Mouse (Mus musculus) cortical plate, adult 2 months (tissue): Measurements from ENCODE around the gene Tspan18.

ENCODE experiments used
- CTCF ChIP-seq: fragments of 200-500 bp; IDR thresholded peaks from 2 replicates; pipeline ENCODE4 v1.5.1; 2011; ENCODE audit warnings: mild to moderate bottlenecking, control low read depth, low read length; ENCODE audit not compliant: insufficient read depth; ENCODE audit errors: extremely low read depth
- POLR2A ChIP-seq: fragments of 200-500 bp; IDR thresholded peaks from 2 replicates; pipeline ENCODE4 v1.6.1; 2011; ENCODE audit warnings: mild to moderate bottlenecking, low read length, control low read depth; ENCODE audit not compliant: insufficient read depth; ENCODE audit errors: extremely low read depth

DNA sequence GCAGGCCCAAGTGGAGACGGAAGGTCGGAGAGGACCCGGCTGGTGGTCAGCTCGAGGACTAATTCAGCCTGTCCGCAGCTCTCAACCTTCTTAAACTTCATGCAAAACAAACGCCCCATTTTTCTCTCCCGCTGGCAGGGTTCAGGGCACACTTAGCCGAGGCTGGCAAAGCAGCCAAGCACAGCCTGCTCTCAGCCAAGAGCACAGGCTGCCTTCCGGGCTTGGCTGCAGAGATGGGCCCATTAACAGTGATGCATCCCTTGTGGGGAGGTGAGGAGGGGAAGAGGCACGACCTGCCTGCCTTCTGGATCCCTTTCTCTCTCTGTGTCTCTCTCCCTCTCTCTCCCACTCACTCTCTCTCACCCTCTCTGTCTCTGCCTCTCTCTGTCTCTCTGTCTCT, 118.5 kb downstream of the Tspan18 start:
- no peak for TF ChIP-seq POLR2A
- no peak for TF ChIP-seq CTCF
